Mouse (Mus musculus) megakaryocyte, embryonic 14.5 days (primary cell): ENCODE measurements around the gene Gm45623.

ENCODE experiments used
- FLI1 ChIP-seq: IDR thresholded peaks from 2 replicates; pipeline ENCODE4 v1.6.1; 2012; ENCODE audit warnings: low read length, inconsistent platforms, mixed read lengths
- GATA1 ChIP-seq: IDR thresholded peaks from 3 replicates; pipeline ENCODE4 v1.6.1; 2012; ENCODE audit warnings: mixed read lengths, low read length, inconsistent platforms, borderline replicate concordance

DNA sequence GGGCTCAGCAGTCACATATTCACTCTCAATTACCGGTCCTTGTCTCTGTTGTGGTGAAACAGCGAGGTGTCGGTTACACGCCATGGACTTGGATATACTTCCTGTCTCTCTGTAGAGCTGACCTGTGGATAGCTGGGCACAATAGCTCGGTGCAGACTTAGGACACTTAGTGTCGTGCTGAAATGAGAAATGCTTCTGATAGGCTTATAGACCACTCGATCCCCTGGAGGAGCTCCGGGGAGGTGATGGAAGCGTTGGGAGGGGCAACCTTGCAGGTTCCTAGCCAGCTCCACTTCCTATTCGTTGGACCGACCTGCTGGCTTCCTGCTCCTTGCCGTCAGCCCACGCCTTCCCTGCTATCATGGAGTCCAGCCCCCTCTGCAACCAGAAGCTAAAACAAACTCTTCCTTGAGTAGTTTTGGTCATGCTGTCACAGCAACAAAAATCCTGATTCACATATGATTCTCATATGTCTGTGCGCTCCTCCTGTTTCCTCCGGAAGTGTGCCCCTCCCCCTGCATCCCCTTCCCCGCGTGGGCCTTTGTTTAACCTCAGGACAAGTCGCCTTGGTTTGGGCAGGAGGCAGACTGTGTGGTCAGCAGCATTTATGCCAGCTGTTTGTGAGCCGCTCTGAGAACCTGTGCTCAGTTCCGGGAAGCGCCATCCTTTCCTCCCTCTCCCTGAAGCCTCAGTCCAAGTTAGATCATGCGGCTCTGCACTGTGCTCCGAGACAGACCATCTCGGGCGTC, 11.8 kb upstream of the Gm45623 start:
- TF ChIP-seq GATA1 (no peak), FLI1 (no peak)
